Mouse (Mus musculus): ENCODE results near the gene Bcr. TPM values are rescaled to one million over a fixed set of nuclear protein-coding genes. Genes with fewer than 3 reads are reported as not detected.

Bcr gene
- polyA plus RNA-seq (2012; rRNA removed), result 3.0 and 3.2 TPM in 2 replicates

GRCm38 (mm10) chr10:75060217-75060842 is at the start of gene Bcr:
TSS of gene Bcr (plus strand) at chr10:75060592.

GRCm38 (mm10) chr10:75032395-75032794 is 28.0 kb upstream of the Bcr start, which contains the start of gene Rsph14:
TSS of gene Rsph14 (minus strand) at chr10:75032586.

GRCm38 (mm10) chr10:75036883-75037379 is 23.5 kb upstream of the Bcr start, which contains the start of gene Rab36:
TSS of gene Rab36 (plus strand) at chr10:75037058.

GRCm38 (mm10) chr10:75211807-75212645 is 151.6 kb downstream of the Bcr start, which contains the start of gene Specc1l:
TSS of gene Specc1l (plus strand) at chr10:75212073.

Other genes starting within 250 kb of the Bcr start
- 2.2 and 2.3 TPM in 2 replicates for gene Gnaz, start 93.4 kb upstream of the Bcr start, polyA plus RNA-seq (2012; rRNA removed)
- gene Rsph14, start 28.0 kb upstream of the Bcr start, polyA plus RNA-seq (2012; rRNA removed), result 0.02 TPM in 1 of 2 replicates, not detected in the other
- 1.7 and 2.2 TPM in 2 replicates for gene Rab36, start 23.5 kb upstream of the Bcr start, polyA plus RNA-seq (2012; rRNA removed)
- 4.4 and 4.5 TPM in 2 replicates for gene Specc1l, start 151.5 kb downstream of the Bcr start, polyA plus RNA-seq (2012; rRNA removed)

Data from liver, embryonic 14 days (tissue).